Mouse (Mus musculus): ENCODE results near the gene Kcnh1. TPM values are rescaled to one million over a fixed set of nuclear protein-coding genes. Genes with fewer than 3 reads are reported as not detected.

The Kcnh1 gene
- total and polyA plus RNA-seq, 2 experiments from 2014 or later, result 2.9 to 5.9 TPM

GRCm38 (mm10) chr1:192497505-192497904, 306.9 kb downstream of the Kcnh1 start:
- no peak for TF ChIP-seq CTCF (IDR thresholded peaks at IDR 0.05)
- no peak for ATAC-seq (ENCODE audit: low FRiP score)
- Histone ChIP-seq H3K27ac (ENCODE audit: low read depth, low read length) (no peak overlapping the region), H3K4me3 (ENCODE audit: low read depth, low read length) (no peak overlapping the region), H3K9ac (replicated peaks; ENCODE audit: low read length, poor library complexity, severe bottlenecking) (no peak overlapping the region), H3K9me3 (ENCODE audit: low read length) (no peaks in the 10 kb centered on the region), H3K36me3 (ENCODE audit: insufficient read depth, low read length) (no peaks in the 10 kb centered on the region), H3K27me3 (ENCODE audit: insufficient read depth, low read length) (no peaks in the 10 kb centered on the region), H3K4me1 (ENCODE audit: insufficient read depth, low read length) (no peaks in the 10 kb centered on the region), H3K4me2 (ENCODE audit: low read depth, low read length, poor library complexity, severe bottlenecking) (no peak overlapping the region)
- 84% methylated on average over 2 of the region's 2 CpGs for WGBS
- DNase-seq (ENCODE audit: low spot score), result no peak

DNA sequence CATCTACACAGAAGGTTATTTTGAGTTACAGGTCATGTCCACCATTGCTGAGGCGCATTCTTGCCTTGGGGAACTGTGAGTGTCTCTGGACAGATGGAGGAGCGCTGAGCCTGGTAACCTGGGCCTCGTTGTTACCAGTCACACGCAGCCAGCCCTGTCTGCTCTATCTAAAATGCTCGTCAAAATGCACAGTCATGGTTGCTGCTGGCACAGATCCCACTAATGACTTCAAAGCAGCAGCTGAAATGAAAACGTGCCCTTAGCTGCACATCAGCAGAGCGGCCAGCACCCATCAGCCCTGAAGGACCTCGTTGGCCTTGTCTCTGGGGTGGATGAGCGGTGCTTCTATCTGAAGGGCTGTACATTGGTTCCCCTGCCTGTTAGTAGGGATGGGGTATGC, 311.4 kb downstream of the Kcnh1 start:
- no peak overlapping the region for H3K27ac ChIP-seq (ENCODE audit: low read depth, low read length)
- no peaks in the 10 kb centered on the region for H3K27me3 ChIP-seq (ENCODE audit: insufficient read depth, low read length)
- no peak for TF ChIP-seq CTCF (IDR thresholded peaks at IDR 0.05)
- DNase-seq (ENCODE audit: low spot score), result peak; percentile 36
- no peak overlapping the region for H3K4me2 ChIP-seq (ENCODE audit: low read depth, low read length, poor library complexity, severe bottlenecking)
- H3K9ac ChIP-seq (replicated peaks; ENCODE audit: low read length, poor library complexity, severe bottlenecking), result no peak overlapping the region
- no peaks in the 10 kb centered on the region for H3K4me1 ChIP-seq (ENCODE audit: insufficient read depth, low read length)
- no peak for ATAC-seq (ENCODE audit: low FRiP score)
- H3K4me3 ChIP-seq (ENCODE audit: low read depth, low read length), result no peak overlapping the region
- no peaks in the 10 kb centered on the region for H3K9me3 ChIP-seq (ENCODE audit: low read length)
- no peaks in the 10 kb centered on the region for H3K36me3 ChIP-seq (ENCODE audit: insufficient read depth, low read length)
- WGBS, result 67% methylated on average over 9 of the region's 9 CpGs

DNA sequence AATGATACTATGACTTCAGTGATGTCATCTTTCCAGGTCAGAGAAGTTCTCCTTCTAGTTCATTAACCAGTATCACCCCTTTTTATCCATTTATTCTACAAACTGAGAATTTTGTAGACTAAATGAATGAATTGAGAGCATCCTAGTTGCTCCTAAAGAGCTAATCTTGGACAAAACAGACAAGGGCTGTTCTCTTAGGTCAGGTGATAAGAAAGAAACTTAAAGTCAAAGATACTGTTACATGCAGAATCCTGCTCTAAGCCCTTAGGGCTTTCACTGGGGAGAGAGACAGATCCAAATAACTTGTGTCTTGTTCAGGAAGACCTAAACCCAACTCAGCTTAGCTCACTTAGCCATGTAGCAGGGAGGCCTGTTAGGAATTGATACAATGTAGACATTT, 312.3 kb downstream of the Kcnh1 start:
- no peak overlapping the region for H3K4me2 ChIP-seq (ENCODE audit: low read depth, low read length, poor library complexity, severe bottlenecking)
- H3K27ac ChIP-seq (ENCODE audit: low read depth, low read length), result no peak overlapping the region
- no peak overlapping the region for H3K4me3 ChIP-seq (ENCODE audit: low read depth, low read length)
- no peaks in the 10 kb centered on the region for H3K9me3 ChIP-seq (ENCODE audit: low read length)
- H3K36me3 ChIP-seq (ENCODE audit: insufficient read depth, low read length), result no peaks in the 10 kb centered on the region
- no peaks in the 10 kb centered on the region for H3K4me1 ChIP-seq (ENCODE audit: insufficient read depth, low read length)
- DNase-seq (ENCODE audit: low spot score), result no peak
- no peaks in the 10 kb centered on the region for H3K27me3 ChIP-seq (ENCODE audit: insufficient read depth, low read length)
- no peak for ATAC-seq (ENCODE audit: low FRiP score)
- no peak overlapping the region for H3K9ac ChIP-seq (replicated peaks; ENCODE audit: low read length, poor library complexity, severe bottlenecking)
- TF ChIP-seq CTCF (IDR thresholded peaks at IDR 0.05), result no peak

DNA sequence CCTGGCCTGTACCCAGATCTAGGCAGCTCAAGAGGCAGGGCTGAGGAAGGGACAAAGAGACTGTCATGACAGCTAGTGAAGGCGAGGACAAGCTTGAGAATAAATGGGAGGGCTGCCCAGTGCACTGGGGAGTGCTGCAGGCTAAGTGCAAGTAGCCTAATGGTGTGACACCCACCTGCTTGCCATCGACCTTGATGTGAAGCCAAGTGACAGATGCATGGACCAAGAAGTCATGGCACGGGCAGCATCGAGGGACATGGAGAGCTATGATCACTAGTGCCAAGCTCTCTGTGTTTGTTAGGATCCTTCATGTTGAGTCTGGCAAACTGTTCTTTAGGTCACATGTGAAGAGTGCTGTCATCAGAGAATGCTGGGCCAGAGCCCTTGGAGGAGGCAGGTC, 313.1 kb downstream of the Kcnh1 start:
- no peaks in the 10 kb centered on the region for H3K4me1 ChIP-seq (ENCODE audit: insufficient read depth, low read length)
- no peak overlapping the region for H3K27ac ChIP-seq (ENCODE audit: low read depth, low read length)
- no peak for DNase-seq (ENCODE audit: low spot score)
- H3K4me3 ChIP-seq (ENCODE audit: low read depth, low read length), result no peak overlapping the region
- no peaks in the 10 kb centered on the region for H3K9me3 ChIP-seq (ENCODE audit: low read length)
- no peaks in the 10 kb centered on the region for H3K27me3 ChIP-seq (ENCODE audit: insufficient read depth, low read length)
- no peak overlapping the region for H3K4me2 ChIP-seq (ENCODE audit: low read depth, low read length, poor library complexity, severe bottlenecking)
- H3K36me3 ChIP-seq (ENCODE audit: insufficient read depth, low read length), result no peaks in the 10 kb centered on the region
- no peak for TF ChIP-seq CTCF (IDR thresholded peaks at IDR 0.05)
- no peak for ATAC-seq (ENCODE audit: low FRiP score)
- no peak overlapping the region for H3K9ac ChIP-seq (replicated peaks; ENCODE audit: low read length, poor library complexity, severe bottlenecking)
- WGBS, result 87% methylated on average over 4 of the region's 4 CpGs

- Histone ChIP-seq H3K27me3 (ENCODE audit: insufficient read depth, low read length) (no peaks in the 10 kb centered on the region), H3K9me3 (ENCODE audit: low read length) (no peaks in the 10 kb centered on the region), H3K4me3 (ENCODE audit: low read depth, low read length) (no peak overlapping the region), H3K36me3 (ENCODE audit: insufficient read depth, low read length) (no peaks in the 10 kb centered on the region), H3K27ac (ENCODE audit: low read depth, low read length) (no peak overlapping the region), H3K4me1 (ENCODE audit: insufficient read depth, low read length) (no peaks in the 10 kb centered on the region), H3K9ac (replicated peaks; ENCODE audit: low read length, poor library complexity, severe bottlenecking) (no peak overlapping the region), H3K4me2 (ENCODE audit: low read depth, low read length, poor library complexity, severe bottlenecking) (no peak overlapping the region)
- no peak for DNase-seq (ENCODE audit: low spot score)
- TF ChIP-seq CTCF (IDR thresholded peaks at IDR 0.05), result no peak
- no peak for ATAC-seq (ENCODE audit: low FRiP score)
- 100% methylated on average over 1 of the region's 1 CpGs for WGBS
Observed at GRCm38 (mm10) chr1:192512821-192513220, 322.2 kb downstream of the Kcnh1 start.

- no peak for TF ChIP-seq CTCF (IDR thresholded peaks at IDR 0.05)
- H3K9me3 ChIP-seq (ENCODE audit: low read length), result no peaks in the 10 kb centered on the region
- H3K4me2 ChIP-seq (ENCODE audit: low read depth, low read length, poor library complexity, severe bottlenecking), result no peak overlapping the region
- 84% methylated on average over 3 of the region's 3 CpGs for WGBS
- no peak overlapping the region for H3K9ac ChIP-seq (replicated peaks; ENCODE audit: low read length, poor library complexity, severe bottlenecking)
- no peak overlapping the region for H3K4me3 ChIP-seq (ENCODE audit: low read depth, low read length)
- no peak for DNase-seq (ENCODE audit: low spot score)
- no peak for ATAC-seq (ENCODE audit: low FRiP score)
- no peaks in the 10 kb centered on the region for H3K36me3 ChIP-seq (ENCODE audit: insufficient read depth, low read length)
- H3K27ac ChIP-seq (ENCODE audit: low read depth, low read length), result no peak overlapping the region
- H3K4me1 ChIP-seq (ENCODE audit: insufficient read depth, low read length), result no peaks in the 10 kb centered on the region
- H3K27me3 ChIP-seq (ENCODE audit: insufficient read depth, low read length), result no peaks in the 10 kb centered on the region
Observed at GRCm38 (mm10) chr1:192515373-192515772, 324.8 kb downstream of the Kcnh1 start.
